Mouse (Mus musculus) C2C12 (cell line): ENCODE results near the gene Slc20a1. TPM values are rescaled to one million over a fixed set of nuclear protein-coding genes. Genes with fewer than 3 reads are reported as not detected.

Source experiments
- H3K27me3 ChIP-seq: one replicate; pipeline ENCODE4 v1.6.1; 2011; ENCODE audit not compliant: control insufficient read depth, insufficient read depth, insufficient read length
- H3K36me3 ChIP-seq: one replicate; pipeline ENCODE4 v1.6.1; 2011; ENCODE audit not compliant: control insufficient read depth, insufficient read depth
- H3K4me3 ChIP-seq: one replicate; pipeline ENCODE4 v1.5.1; 2011; ENCODE audit warnings: mild to moderate bottlenecking, control low read depth; ENCODE audit not compliant: poor library complexity, insufficient read depth, severe bottlenecking
- H3K79me2 ChIP-seq: one replicate; pipeline ENCODE4 v1.6.1; 2011; ENCODE audit not compliant: control insufficient read depth, insufficient read depth
- H3K79me3 ChIP-seq: one replicate; pipeline ENCODE4 v1.6.1; 2011; ENCODE audit warnings: low read depth, control low read depth
- H3ac ChIP-seq: one replicate; pipeline ENCODE3; 2011; ENCODE audit warnings: low read depth; ENCODE audit not compliant: control insufficient read depth, insufficient read length
- CEBPB ChIP-seq: IDR thresholded peaks from one replicate; pipeline ENCODE4 v1.6.1; 2011; ENCODE audit warnings: low read depth, mild to moderate bottlenecking, control low read depth, moderate library complexity
- CTCF ChIP-seq: IDR thresholded peaks from one replicate; pipeline ENCODE4 v1.5.1; 2011; ENCODE audit not compliant: control insufficient read depth, insufficient read depth, insufficient read length
- FOSL1 ChIP-seq: IDR thresholded peaks from one replicate; pipeline ENCODE4 v1.8.0; 2011; ENCODE audit warnings: mild to moderate bottlenecking, low read length; ENCODE audit not compliant: poor library complexity, insufficient read depth, severe bottlenecking
- MAX ChIP-seq: IDR thresholded peaks from one replicate; pipeline ENCODE4 v1.6.1; 2011; ENCODE audit warnings: mild to moderate bottlenecking, control low read depth
- MYOD1 ChIP-seq: IDR thresholded peaks from one replicate; pipeline ENCODE4 v1.6.1; 2011; ENCODE audit warnings: low read depth; ENCODE audit not compliant: control insufficient read depth, insufficient read length
- MYOG ChIP-seq: IDR thresholded peaks from one replicate; pipeline ENCODE4 v1.6.1; 2011; ENCODE audit not compliant: control insufficient read depth, insufficient read length; ENCODE audit errors: extremely low read depth
- USF1 ChIP-seq: IDR thresholded peaks from one replicate; pipeline ENCODE4 v1.6.1; 2011; ENCODE audit warnings: low read depth, mild to moderate bottlenecking, control low read depth, moderate library complexity
- polyA plus RNA-seq: library from polyadenylated mRNA; unstranded; fragments of >200 nt; fragmentation: generic; extraction: Trizol; gene quantifications from one replicate; pipeline ENCODE4 v1.2.1, GENCODE M21; 2012; ENCODE audit warnings: missing spikeins

Slc20a1 gene
- polyA plus RNA-seq, 1 experiment = 57.4 TPM

GRCm38 (mm10) chr2:129166466-129167463, 31.8 kb upstream of the Slc20a1 start:
- no peaks in the 10 kb centered on the region for H3K79me2 ChIP-seq
- TF ChIP-seq FOSL1 (peak; percentile 64), MAX (peak; percentile 74), MYOD1 (no peak)
- no peak overlapping the region for H3ac ChIP-seq
- no peaks in the 10 kb centered on the region for H3K79me3 ChIP-seq
- H3K4me3 ChIP-seq = no peak overlapping the region
- no peaks in the 10 kb centered on the region for H3K36me3 ChIP-seq
- H3K27me3 ChIP-seq = no peaks in the 10 kb centered on the region

GRCm38 (mm10) chr2:129173386-129173785, 25.2 kb upstream of the Slc20a1 start:
- H3ac ChIP-seq = no peak overlapping the region
- no peaks in the 10 kb centered on the region for H3K27me3 ChIP-seq
- TF ChIP-seq FOSL1 (no peak), MYOD1 (no peak), MAX (no peak), CTCF (no peak), MYOG (no peak), CEBPB (no peak), USF1 (no peak)
- H3K4me3 ChIP-seq = no peak overlapping the region
- no peaks in the 10 kb centered on the region for H3K79me3 ChIP-seq
- H3K79me2 ChIP-seq = no peaks in the 10 kb centered on the region
- H3K36me3 ChIP-seq = no peaks in the 10 kb centered on the region

DNA sequence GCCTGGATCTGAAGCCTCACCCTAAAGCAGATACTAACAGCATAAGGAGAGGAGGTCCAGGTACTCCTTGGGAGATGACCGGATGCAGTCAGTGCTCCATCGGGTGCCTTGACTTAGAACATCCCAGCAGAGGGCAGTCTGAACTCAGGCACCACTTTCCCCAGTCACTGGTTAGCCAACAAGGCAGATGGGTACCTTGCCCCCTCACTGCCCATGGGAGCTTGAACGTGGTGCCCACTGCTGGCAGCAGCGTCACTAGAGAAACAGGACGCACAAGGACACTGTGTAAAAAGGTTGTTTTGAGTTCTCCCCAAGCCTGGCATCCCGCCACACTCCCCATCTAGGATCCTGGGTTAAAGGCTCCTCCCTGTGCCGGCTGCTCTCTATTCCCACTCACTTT, 24.1 kb upstream of the Slc20a1 start:
- no peak overlapping the region for H3ac ChIP-seq
- no peak overlapping the region for H3K4me3 ChIP-seq
- no peak for TF ChIP-seq FOSL1
- no peak for TF ChIP-seq USF1
- TF ChIP-seq MYOD1 = no peak
- no peak for TF ChIP-seq MYOG
- TF ChIP-seq CEBPB = no peak
- no peak for TF ChIP-seq MAX
- peak; percentile 91 for TF ChIP-seq CTCF
- H3K79me3 ChIP-seq = no peaks in the 10 kb centered on the region
- H3K79me2 ChIP-seq = no peaks in the 10 kb centered on the region
- H3K36me3 ChIP-seq = no peaks in the 10 kb centered on the region
- no peaks in the 10 kb centered on the region for H3K27me3 ChIP-seq

- no peak overlapping the region for H3K4me3 ChIP-seq
- no peaks in the 10 kb centered on the region for H3K27me3 ChIP-seq
- H3K36me3 ChIP-seq = no peaks in the 10 kb centered on the region
- no peaks in the 10 kb centered on the region for H3K79me3 ChIP-seq
- H3ac ChIP-seq = no peak overlapping the region
- no peak for TF ChIP-seq CTCF
- TF ChIP-seq MYOG = no peak
- no peak for TF ChIP-seq MAX
- TF ChIP-seq USF1 = no peak
- peak; percentile 7 for TF ChIP-seq MYOD1
- peak; percentile 30 for TF ChIP-seq FOSL1
- H3K79me2 ChIP-seq = no peaks in the 10 kb centered on the region
Measured at GRCm38 (mm10) chr2:129175636-129176035, 22.9 kb upstream of the Slc20a1 start.

DNA sequence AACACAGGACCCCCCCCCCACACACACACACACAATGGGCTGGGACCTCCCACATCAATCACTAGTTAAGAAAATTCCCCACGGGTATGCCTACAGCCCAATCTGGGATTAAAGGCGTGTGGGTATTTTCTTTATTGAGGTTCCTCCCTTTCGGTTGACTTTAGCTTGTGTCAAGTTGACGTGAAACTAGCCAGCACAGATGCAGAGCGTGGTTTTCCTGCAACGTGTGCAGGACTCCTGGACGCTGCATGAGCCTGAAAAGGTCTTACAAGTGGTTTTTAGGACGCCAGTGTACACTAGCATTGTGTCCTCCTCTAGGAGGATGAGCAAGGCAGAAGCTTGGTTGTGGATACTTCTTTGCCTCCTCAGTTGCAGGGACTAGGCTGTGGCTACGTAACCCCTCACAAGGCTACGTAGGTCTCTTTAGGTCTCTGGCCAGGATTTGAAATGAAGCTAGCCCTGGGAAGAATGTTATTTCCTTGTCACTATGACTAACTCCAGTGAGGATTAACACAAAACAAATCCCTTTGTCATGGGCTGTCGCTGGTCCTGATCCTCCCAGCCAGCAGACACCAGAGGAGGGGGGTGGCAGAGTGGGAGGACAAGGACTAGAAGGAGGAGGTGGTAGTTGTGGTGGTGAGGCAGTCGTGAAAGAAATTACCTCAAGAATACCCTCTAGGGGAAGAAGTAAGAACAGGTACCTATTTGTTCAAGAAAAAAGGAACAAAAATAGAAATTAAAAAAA, 21.7 kb upstream of the Slc20a1 start:
- Histone ChIP-seq H3K4me3 (no peak overlapping the region), H3ac (no peak overlapping the region), H3K79me3 (no peaks in the 10 kb centered on the region), H3K27me3 (no peaks in the 10 kb centered on the region), H3K79me2 (no peaks in the 10 kb centered on the region), H3K36me3 (no peaks in the 10 kb centered on the region)
- TF ChIP-seq MAX = no peak
- no peak for TF ChIP-seq USF1
- TF ChIP-seq FOSL1 = no peak
- TF ChIP-seq CEBPB = no peak
- no peak for TF ChIP-seq MYOG
- no peak for TF ChIP-seq CTCF
- TF ChIP-seq MYOD1 = no peak

DNA sequence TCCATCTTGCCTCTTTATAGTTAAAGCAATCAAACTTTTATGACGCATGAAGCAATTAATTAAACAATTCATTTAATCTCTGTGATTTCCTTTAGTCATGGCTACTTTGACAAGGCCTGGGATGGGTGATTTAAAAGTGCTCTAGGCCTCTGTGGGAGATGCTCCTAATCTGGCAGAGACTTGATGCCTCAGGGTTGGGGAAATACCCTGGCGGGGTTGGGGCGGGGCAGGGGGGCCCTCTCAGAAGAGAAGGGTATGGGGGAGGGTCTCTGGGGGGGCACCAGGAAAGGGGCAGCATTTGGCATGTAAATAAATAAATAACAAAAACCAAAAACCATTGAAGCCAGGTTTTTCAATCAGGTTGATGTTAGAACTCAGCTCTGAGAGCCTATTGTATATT, 20.9 kb upstream of the Slc20a1 start:
- no peaks in the 10 kb centered on the region for H3K79me3 ChIP-seq
- H3K79me2 ChIP-seq = no peaks in the 10 kb centered on the region
- TF ChIP-seq FOSL1 = no peak
- no peak for TF ChIP-seq MYOG
- TF ChIP-seq CEBPB = no peak
- no peak for TF ChIP-seq CTCF
- no peak for TF ChIP-seq USF1
- TF ChIP-seq MYOD1 = no peak
- TF ChIP-seq MAX = no peak
- H3K36me3 ChIP-seq = no peaks in the 10 kb centered on the region
- no peak overlapping the region for H3K4me3 ChIP-seq
- H3ac ChIP-seq = no peak overlapping the region
- no peaks in the 10 kb centered on the region for H3K27me3 ChIP-seq
